26 mouse cellular contexts compared by ENCODE assay signal in the genomic region with DNA sequence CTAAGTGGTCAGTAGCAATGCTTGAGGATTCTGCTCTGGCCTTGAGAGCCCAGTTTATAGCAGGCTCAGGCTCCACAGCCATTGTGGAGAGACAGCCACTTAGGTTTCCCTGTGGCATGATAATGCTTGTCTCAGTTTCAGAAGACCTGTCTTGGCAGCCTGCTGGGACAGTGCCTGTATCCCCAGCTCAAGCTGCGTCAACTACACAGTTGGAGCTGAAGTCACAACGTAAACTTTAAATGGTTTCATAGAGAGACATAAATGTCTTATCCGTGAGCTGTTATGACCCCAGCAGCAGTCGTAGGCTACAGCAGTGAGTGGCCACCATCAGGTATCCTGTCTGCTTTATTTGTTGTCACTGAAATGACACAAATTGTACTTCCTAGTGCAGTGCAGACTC.
DNase-seq lines count a peak whose midpoint lies in the region; ATAC-seq lines count a peak whose summit lies in the region.
"Had no signal": no experiment of that assay in that cellular context is flagged by ENCODE, and none has a peak within 500 bp of the region (broad histone marks: within the 10 kb centered on the region; RNA-seq: fewer than 3 reads in every experiment).

No protein-coding gene starts in this region.

- ATAC-seq in hindbrain, embryonic 11.5 days (ENCODE audit: low FRiP score), result no peak
- ATAC-seq: CD4-positive, CD25-positive, alpha-beta regulatory T cell, adult 4 months; forebrain, embryonic 14.5 days; forebrain, postnatal 0 days; hindbrain, embryonic 16.5 days had no signal

- 86% methylated on average over 4 of the region's 4 CpGs for WGBS in heart, embryonic 10.5 days
- WGBS in hindbrain, embryonic 10.5 days, result 64% methylated on average over 4 of the region's 4 CpGs
- 61% methylated on average over 4 of the region's 4 CpGs for WGBS in hindbrain, embryonic 11.5 days

- no peak for DNase-seq in heart, embryonic 10.5 days (ENCODE audit: low spot score)
- no peak for DNase-seq in heart, adult 8-10 months (ENCODE audit: low spot score)
- no peak for DNase-seq in hindbrain, embryonic 10.5 days (ENCODE audit: low spot score)
- no peak for DNase-seq in hindbrain, embryonic 11.5 days (ENCODE audit: low spot score)
- no peak for DNase-seq in neural tube, embryonic 10.5 days (ENCODE audit: extremely low spot score, low spot score)
- DNase-seq: adrenal gland, postnatal 10 days; adrenal gland, postnatal 36 days; cerebellum, adult 11 months; cerebellum, adult 2 months; cerebellum, adult 9-11 months; cerebellum, postnatal 25 days; forebrain, postnatal 0 days; gastrocnemius, adult 2 months; gastrocnemius, postnatal 14 days; heart, adult 18-20 months; heart, postnatal 14 days; heart, postnatal 4 days; kidney, adult 11 months had no signal

- H3K27ac ChIP-seq in heart, embryonic 10.5 days, result peak overlapping the region; percentile 23; the same call in 1 of the 2 replicates
- H3K27ac ChIP-seq in hindbrain, embryonic 10.5 days, result peak overlapping the region; percentile 74
- no peak overlapping the region for H3K27ac ChIP-seq in hindbrain, embryonic 11.5 days (ENCODE audit: low read depth, low read length)
- 0 out of 2 replicates have a peak overlapping the region, but pooled peaks have one; percentile 2 for H3K27ac ChIP-seq in brown adipose tissue, adult 24 weeks (replicated peaks; ENCODE audit: low read depth, low read length)
- H3K27ac ChIP-seq: embryonic facial prominence, embryonic 12.5 days; embryonic facial prominence, embryonic 15.5 days; gastrocnemius, adult 2 months; hindbrain, embryonic 13.5 days; intestine, embryonic 15.5 days had no signal

- no peaks in the 10 kb centered on the region for H3K27me3 ChIP-seq in heart, embryonic 10.5 days (ENCODE audit: insufficient read depth, poor library complexity, severe bottlenecking)
- 0 out of 2 replicates have a peak, but pooled peaks cover 5% of the 10 kb centered on the region for H3K27me3 ChIP-seq in hindbrain, embryonic 10.5 days (ENCODE audit: insufficient read depth, poor library complexity, severe bottlenecking)
- H3K27me3 ChIP-seq in hindbrain, embryonic 11.5 days (ENCODE audit: control insufficient read depth, insufficient read depth, low read length), result no peaks in the 10 kb centered on the region
- H3K27me3 ChIP-seq: embryonic facial prominence, embryonic 12.5 days; embryonic facial prominence, embryonic 15.5 days; hindbrain, embryonic 13.5 days; intestine, embryonic 15.5 days had no signal

- H3K4me2 ChIP-seq in hindbrain, embryonic 11.5 days (replicated peaks; ENCODE audit: low read depth, low read length), result no peak overlapping the region
- H3K4me2 ChIP-seq: embryonic facial prominence, embryonic 12.5 days; embryonic facial prominence, embryonic 15.5 days; hindbrain, embryonic 13.5 days; intestine, embryonic 15.5 days had no signal

- H3K36me3 ChIP-seq in heart, embryonic 10.5 days, result peaks cover 5% of the 10 kb centered on the region; the same call in 1 of the 2 replicates
- peaks cover 9% of the 10 kb centered on the region for H3K36me3 ChIP-seq in hindbrain, embryonic 10.5 days
- H3K36me3 ChIP-seq in hindbrain, embryonic 11.5 days (ENCODE audit: control insufficient read depth, insufficient read depth, low read length), result no peaks in the 10 kb centered on the region
- H3K36me3 ChIP-seq: embryonic facial prominence, embryonic 15.5 days; intestine, embryonic 15.5 days had no signal

- no peak overlapping the region for H3K4me3 ChIP-seq in heart, embryonic 10.5 days
- H3K4me3 ChIP-seq in hindbrain, embryonic 10.5 days, result no peak overlapping the region
- no peak overlapping the region for H3K4me3 ChIP-seq in hindbrain, embryonic 11.5 days (ENCODE audit: low read depth, low read length)
- no peak overlapping the region for H3K4me3 ChIP-seq in brown adipose tissue, adult 24 weeks (ENCODE audit: insufficient read depth, low read depth, low read length)
- H3K4me3 ChIP-seq: embryonic facial prominence, embryonic 12.5 days; embryonic facial prominence, embryonic 15.5 days; gastrocnemius, adult 2 months; hindbrain, embryonic 13.5 days; intestine, embryonic 15.5 days had no signal

- no peaks in the 10 kb centered on the region for H3K9me3 ChIP-seq in heart, embryonic 10.5 days
- H3K9me3 ChIP-seq in hindbrain, embryonic 10.5 days, result no peaks in the 10 kb centered on the region
- H3K9me3 ChIP-seq in hindbrain, embryonic 11.5 days (ENCODE audit: control insufficient read depth, low read length), result no peaks in the 10 kb centered on the region
- H3K9me3 ChIP-seq: embryonic facial prominence, embryonic 12.5 days; embryonic facial prominence, embryonic 15.5 days; hindbrain, embryonic 13.5 days; intestine, embryonic 15.5 days had no signal

- peaks cover 22% of the 10 kb centered on the region for H3K4me1 ChIP-seq in heart, embryonic 10.5 days
- peaks cover 62% of the 10 kb centered on the region for H3K4me1 ChIP-seq in hindbrain, embryonic 10.5 days (replicated peaks)
- peaks cover 6% of the 10 kb centered on the region for H3K4me1 ChIP-seq in hindbrain, embryonic 11.5 days (replicated peaks; ENCODE audit: control insufficient read depth, insufficient read depth, low read length)
- H3K4me1 ChIP-seq in brown adipose tissue, adult 24 weeks (ENCODE audit: control insufficient read depth, insufficient read depth, insufficient read length, low read length), result peaks cover 4% of the 10 kb centered on the region; the same call in 1 of the 2 replicates
- H3K4me1 ChIP-seq: embryonic facial prominence, embryonic 12.5 days; embryonic facial prominence, embryonic 15.5 days; intestine, embryonic 15.5 days had no signal

- H3K9ac ChIP-seq in hindbrain, embryonic 11.5 days (ENCODE audit: low read depth, low read length), result no peak overlapping the region
- H3K9ac ChIP-seq: embryonic facial prominence, embryonic 12.5 days; embryonic facial prominence, embryonic 15.5 days; forebrain, postnatal 0 days; hindbrain, embryonic 13.5 days; intestine, embryonic 15.5 days had no signal
